Mouse (Mus musculus): ENCODE measurements around the gene Pou6f1.
"Not testable (repeated sequence)": the region's sequence is repeated elsewhere in the genome, so short reads cannot be mapped to it uniquely, and the experiment has no call there.

Gene Pou6f1

DNA sequence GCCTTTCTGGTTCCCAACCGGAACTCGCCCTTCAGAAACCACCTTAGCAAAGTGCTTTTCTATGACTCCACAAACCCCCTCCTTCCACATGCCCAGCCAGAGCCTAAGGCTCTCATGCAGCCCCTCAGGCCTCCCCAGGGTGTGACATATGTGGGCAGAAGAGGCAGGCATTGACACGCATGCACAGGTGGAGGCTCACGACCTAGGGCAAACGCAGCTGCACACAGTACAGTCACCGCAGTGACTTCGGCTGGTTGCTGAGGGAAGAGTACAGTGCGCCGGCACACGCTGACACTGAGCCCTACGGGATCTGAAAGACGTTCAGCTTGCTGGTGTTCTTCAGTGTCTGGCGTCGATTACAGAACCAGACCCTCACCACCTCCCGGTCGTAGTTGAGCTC, 21.8 kb downstream of the Pou6f1 start:
- in situ Hi-C loops (cut with MboI, MseI): no loop called here

- in situ Hi-C loops (cut with MboI, MseI): no loop called here
Measured at GRCm38 (mm10) chr15:100576810-100577209, 23.0 kb downstream of the Pou6f1 start.

- in situ Hi-C loops (cut with MboI, MseI): no loop called here
Measured at GRCm38 (mm10) chr15:100576392-100576791, 23.4 kb downstream of the Pou6f1 start.

DNA sequence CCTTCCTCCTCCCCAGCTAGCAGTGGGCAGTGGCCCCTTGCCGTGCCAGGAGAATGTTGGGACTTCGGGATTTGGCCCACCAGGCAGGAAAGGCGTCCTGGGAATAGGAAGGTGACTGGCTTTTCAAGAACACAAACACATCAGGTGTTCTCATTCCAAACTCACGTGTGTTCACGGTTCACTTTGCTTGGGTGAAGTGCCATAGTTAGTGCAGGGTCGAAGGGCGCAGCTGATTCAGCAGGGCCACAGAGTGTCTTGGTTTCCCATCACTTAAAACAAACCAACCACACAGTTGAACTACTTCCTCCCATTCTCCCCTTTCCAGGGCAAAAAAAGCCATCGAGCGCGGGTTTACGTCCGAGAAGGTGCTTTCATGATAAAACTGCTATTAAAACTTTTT, 24.4 kb downstream of the Pou6f1 start:
- in situ Hi-C loops (cut with MboI, MseI): no loop called here

GRCm38 (mm10) chr15:100574378-100574777, 25.4 kb downstream of the Pou6f1 start:
- in situ Hi-C loops (cut with MboI, MseI): no loop called here

DNA sequence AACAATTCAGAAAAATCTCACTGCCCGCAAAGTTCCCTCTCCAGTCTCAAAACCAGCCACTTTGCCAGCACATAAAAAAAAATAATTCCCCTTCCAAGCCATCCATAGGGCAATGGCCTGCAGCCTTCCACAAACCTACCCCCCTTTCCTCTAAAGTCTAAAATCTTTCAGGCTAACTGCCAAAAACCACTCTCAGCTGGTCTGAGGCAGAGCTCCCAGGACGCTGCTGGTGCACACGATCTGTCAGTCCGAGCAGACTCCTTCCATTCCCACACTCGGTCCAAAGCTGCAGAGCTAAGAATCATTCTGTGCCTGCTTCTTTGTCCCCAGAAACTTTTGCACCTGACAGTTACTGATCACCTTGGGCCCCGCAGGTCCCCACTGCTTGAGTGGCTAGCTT, 25.8 kb downstream of the Pou6f1 start:
- in situ Hi-C loops (cut with MboI, MseI): no loop called here

- in situ Hi-C loops (cut with MboI, MseI): no loop called here
Measured at GRCm38 (mm10) chr15:100569239-100569638, 30.5 kb downstream of the Pou6f1 start.

GRCm38 (mm10) chr15:100566531-100566930, 33.3 kb downstream of the Pou6f1 start:
- in situ Hi-C loops (cut with MboI, MseI): no loop called here

DNA sequence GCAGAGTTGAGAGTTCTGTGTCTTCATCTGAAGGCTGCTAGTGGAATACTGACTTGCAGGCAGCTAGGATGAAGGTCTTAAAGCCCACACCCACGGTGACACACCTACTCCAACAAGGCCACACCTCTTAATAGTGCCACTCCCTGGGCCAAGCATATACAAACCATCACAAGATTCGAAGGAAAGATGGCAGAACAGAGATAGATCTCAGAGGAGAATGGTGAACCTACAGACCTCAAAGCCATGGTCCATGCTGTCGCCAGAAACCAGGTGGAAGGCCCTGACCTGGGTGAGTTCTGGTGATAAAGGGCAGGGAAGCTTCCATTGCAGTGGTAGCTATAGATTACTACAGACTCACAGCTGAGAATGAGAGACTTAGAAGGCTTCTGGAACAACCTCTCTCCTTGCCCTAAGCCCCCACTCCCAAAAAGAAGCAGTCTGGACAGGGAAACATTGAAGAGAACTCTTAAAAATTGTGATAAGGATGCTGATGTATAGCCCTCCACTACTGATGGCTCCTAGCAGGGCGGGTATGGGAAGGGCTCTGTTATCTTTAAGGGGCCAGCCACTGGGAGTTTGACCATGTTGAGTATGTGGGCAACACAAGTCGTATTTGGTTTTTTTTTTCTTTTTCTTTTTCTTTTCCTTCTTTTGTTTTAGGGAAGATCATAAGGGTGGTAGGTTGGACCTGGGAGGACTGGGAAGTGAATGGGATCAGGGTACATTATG, 41.9 kb downstream of the Pou6f1 start:
- in situ Hi-C loops (cut with MboI, MseI): loop anchor here (5.0 kb wide), 1 partner anchor 84 kb away; no protein-coding TSS in a partner anchor

DNA sequence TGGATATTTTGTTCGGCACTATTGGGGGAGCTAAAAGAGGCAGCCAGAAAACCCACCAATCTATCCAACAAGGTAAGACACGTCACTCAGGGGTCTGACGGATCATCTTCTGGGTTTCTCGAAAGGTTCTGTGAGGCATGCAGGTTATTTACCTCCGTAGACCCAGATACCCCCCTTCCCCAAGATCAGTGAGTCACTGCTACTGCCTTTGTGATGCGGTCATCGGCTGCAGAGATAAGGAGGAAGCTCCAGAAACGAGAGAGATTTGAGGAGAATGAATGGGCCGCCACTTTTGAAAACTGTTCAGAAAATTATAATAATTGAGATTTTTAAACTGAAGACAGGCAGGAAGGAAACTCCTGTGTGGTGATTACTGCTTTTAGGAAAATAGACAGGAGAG, 43.4 kb downstream of the Pou6f1 start:
- in situ Hi-C loops (cut with MboI, MseI): loop anchor here (5.0 kb wide), 1 partner anchor 86 kb away; no protein-coding TSS in a partner anchor

DNA sequence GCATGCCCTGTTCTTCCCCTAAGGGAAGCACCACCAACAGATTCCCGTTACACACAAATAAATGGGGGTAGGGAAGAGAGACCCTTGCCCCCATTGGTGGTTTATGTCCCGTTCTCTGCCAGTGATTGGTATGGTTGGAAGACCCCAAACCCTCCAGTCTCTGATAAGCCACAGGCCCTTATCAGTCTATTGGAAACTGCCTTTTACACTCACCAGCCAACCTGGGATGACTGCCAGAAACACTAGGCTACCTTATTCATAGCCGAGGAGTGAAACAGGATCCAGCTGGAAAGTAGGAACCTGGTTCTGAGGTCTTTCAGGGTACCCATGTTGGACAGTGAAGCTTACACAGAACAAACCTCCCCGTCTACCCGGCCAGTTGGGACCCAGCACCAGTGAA, 43.8 kb downstream of the Pou6f1 start:
- in situ Hi-C loops (cut with MboI, MseI): loop anchor here (5.0 kb wide), 1 partner anchor 86 kb away; no protein-coding TSS in a partner anchor

GRCm38 (mm10) chr15:100551326-100552307, 48.2 kb downstream of the Pou6f1 start, which contains the start of gene Tfcp2:
Gene Tfcp2, minus strand, starts transcription at chr15:100552008.
- in situ Hi-C loops (cut with MboI, MseI): loop anchor here (5.0 kb wide), 1 partner anchor 61 kb away; no protein-coding TSS in a partner anchor

DNA sequence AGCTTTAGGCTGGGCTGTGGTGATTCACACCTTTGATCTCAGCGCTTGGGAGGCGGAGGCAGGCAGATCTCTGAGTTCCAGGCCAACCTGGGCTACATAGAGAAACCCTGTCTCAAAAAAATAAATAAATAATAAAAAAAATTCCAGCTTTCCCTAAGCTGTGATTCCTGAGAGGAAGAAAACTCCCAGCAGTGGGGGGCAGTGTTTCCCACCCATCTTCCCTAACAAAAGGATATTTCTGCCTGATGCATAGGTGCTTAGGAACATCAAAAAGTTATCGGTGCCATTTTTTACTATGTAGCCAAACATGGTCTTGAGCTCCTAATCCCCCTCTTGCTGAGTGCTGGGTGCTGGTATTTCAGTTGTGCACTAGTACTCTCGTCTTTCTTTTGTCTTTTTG, 49.5 kb downstream of the Pou6f1 start:
- in situ Hi-C loops (cut with MboI, MseI): loop anchor here (5.0 kb wide), 1 partner anchor 62 kb away; no protein-coding TSS in a partner anchor

DNA sequence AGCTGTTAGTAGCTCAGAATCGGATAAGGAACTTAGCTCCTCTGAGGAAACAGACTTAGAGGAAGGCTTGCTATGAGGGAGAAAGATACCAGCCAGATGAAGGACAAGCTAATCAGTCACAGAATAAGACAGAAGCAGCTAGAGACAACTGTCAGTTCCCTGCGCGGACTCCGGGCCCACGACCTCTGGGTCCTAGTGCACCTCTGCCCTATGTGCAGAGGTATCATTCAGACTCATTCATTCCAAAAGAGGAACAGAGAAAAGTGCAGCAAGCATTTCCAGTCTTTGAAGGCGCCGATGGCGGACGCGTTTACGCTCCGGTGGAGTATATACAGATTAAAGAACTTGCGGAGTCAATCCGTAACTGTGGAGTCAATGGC, 56.1 kb downstream of the Pou6f1 start:
- in situ Hi-C loops (cut with MboI, MseI): not testable (repeated sequence)

DNA sequence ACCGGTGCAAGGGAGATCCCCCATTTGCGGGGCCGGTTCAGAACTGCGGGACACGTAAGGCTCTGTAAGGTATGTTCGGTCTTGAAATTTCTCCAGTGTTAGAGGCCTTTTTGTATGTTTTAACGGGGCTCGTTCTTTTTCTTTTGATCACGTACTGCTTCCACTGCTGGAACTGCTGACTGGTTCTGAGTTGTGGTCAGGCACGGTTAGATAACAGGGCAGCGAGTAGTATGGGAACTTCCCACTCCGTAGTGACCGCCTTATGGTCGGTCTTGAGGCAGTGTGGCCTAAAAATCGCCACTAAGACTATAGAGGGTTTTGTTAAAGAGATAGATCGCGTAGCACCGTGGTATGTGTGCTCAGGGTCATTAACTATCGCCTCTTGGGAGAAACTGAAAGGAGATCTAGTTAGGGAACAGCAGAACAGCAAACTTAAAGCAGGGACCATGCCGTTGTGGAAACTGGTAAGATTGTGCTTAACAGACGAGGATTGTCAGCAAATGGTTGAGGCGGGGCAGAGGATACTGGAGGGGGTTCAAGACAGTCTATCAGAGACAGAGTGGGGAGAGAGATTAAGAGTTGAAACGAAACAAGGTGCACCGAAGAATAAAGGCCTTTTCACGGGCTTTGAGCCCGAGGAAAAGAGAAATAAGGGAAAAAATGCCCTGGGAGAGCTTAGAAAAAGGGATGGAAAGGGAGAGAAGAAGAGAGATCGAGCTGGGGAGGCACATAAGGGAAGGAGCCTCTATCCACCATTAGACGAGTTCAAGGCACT, 56.7 kb downstream of the Pou6f1 start:
- in situ Hi-C loops (cut with MboI, MseI): not testable (repeated sequence)

GRCm38 (mm10) chr15:100541426-100541825, 58.4 kb downstream of the Pou6f1 start:
- in situ Hi-C loops (cut with MboI, MseI): no loop called here

DNA sequence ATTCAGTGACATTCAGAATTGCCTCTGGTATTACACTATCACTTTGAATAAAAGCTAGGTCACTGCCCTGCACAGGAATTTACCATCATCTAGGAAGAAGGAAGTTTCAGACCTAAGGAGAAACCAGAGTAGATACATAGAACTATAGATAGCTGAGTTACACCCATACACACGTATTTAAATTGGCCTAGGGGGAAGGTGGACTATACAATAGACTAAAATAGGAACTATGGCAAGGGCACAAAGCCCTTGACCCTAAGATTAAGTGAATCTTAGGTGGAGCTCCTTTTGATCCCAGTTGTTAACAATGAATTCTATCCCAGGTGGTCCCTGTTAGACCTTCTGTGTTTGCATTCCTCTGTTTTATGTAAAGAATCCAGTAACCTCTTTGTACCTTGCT, 58.8 kb downstream of the Pou6f1 start:
- in situ Hi-C loops (cut with MboI, MseI): not testable (repeated sequence)

- in situ Hi-C loops (cut with MboI, MseI): no loop called here
Measured at GRCm38 (mm10) chr15:100539411-100539810, 60.4 kb downstream of the Pou6f1 start.

DNA sequence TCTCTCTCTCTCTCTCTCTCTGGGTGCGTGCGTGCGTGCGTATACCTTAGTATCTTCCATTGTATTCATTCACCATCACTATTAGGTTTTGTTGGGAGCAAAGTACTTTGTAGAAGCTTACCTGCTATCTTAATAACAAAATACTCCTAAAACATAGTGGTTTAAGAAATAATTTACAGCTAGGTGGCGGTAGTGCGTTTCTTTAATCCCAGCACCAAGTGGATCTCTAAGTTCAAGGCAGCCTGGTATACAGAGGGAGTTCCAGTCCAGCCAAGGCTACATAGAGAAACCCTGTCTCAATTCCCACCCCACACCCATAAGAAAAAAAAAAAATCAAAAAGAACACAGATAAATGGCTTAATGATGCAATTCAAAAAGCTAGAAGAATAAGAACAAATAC, 61.9 kb downstream of the Pou6f1 start:
- in situ Hi-C loops (cut with MboI, MseI): no loop called here

- in situ Hi-C loops (cut with MboI, MseI): no loop called here
Measured at GRCm38 (mm10) chr15:100527900-100528299, 71.9 kb downstream of the Pou6f1 start.

DNA sequence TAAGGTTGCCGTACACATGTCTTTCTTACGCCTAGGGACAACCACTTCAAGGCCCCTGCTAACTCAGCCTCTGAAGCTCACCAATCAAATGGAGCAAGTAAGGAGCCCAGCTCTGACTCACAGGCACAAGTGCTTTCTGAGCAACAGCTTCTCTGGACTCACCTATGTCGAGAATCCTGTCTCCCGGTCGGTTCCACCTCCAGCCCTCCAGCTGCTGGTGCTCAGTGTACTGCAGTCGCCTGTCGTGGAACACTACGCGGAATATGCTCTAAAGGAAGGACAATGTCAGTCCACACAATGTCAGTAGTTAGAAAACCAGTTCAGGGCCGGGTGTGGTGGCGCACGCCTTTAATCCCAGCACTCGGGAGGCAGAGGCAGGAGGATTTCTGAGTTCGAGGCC, 74.4 kb downstream of the Pou6f1 start:
- in situ Hi-C loops (cut with MboI, MseI): no loop called here
